Mouse (Mus musculus) thymus, adult 2 months (tissue): ENCODE data around the gene H13. TPM values are rescaled to one million over a fixed set of nuclear protein-coding genes. Genes with fewer than 3 reads are reported as not detected.

Experiments used
- DNase-seq: peaks from one replicate; pipeline ENCODE4 v3.0.0; 2021
- H3K27ac ChIP-seq: fragments of 200-500 bp; 2 replicates; pipeline ENCODE4 v1.5.1; 2012; ENCODE audit warnings: low read length, control low read depth; ENCODE audit not compliant: control insufficient read depth, insufficient read depth
- H3K27me3 ChIP-seq: fragments of 200-500 bp; 2 replicates; pipeline ENCODE4 v1.6.1; 2012; ENCODE audit warnings: mild to moderate bottlenecking, low read length, moderate library complexity, mixed read lengths; ENCODE audit not compliant: control insufficient read depth, insufficient read depth
- H3K36me3 ChIP-seq: fragments of 200-500 bp; 2 replicates; pipeline ENCODE4 v1.6.1; 2012; ENCODE audit warnings: mild to moderate bottlenecking, low read length, moderate library complexity; ENCODE audit not compliant: control insufficient read depth, insufficient read depth
- H3K4me1 ChIP-seq: fragments of 200-500 bp; replicated peaks from 2 replicates; pipeline ENCODE4 v1.6.1; 2012; ENCODE audit warnings: low read length; ENCODE audit not compliant: control insufficient read depth, insufficient read depth
- H3K4me3 ChIP-seq: fragments of 200-500 bp; 2 replicates; pipeline ENCODE4 v1.5.1; 2012; ENCODE audit warnings: mild to moderate bottlenecking, low read length, control low read depth, moderate library complexity; ENCODE audit not compliant: control insufficient read depth, insufficient read depth
- CTCF ChIP-seq: fragments of 200-500 bp; IDR thresholded peaks from 2 replicates; pipeline ENCODE4 v1.5.1; 2012; ENCODE audit warnings: mild to moderate bottlenecking, control low read depth, low read length, moderate library complexity, borderline replicate concordance; ENCODE audit not compliant: control insufficient read depth, poor library complexity, insufficient read depth; ENCODE audit errors: extremely low read depth
- POLR2A ChIP-seq: fragments of 200-500 bp; IDR thresholded peaks from 2 replicates; pipeline ENCODE4 v1.6.1; 2012; ENCODE audit warnings: mild to moderate bottlenecking, low read length, control low read depth, moderate library complexity; ENCODE audit not compliant: control insufficient read depth, poor library complexity, insufficient read depth; ENCODE audit errors: extremely low read depth
- WGBS: fragments of 180-500 bp; shearing (Covaris S2); methylation state at CpG from one replicate; pipeline ENCODE4 v1.1.7; 2018; 5-methylcytosine and 5-hydroxymethylcytosine counted together
- polyA plus RNA-seq: library from polyadenylated mRNA; depleted of rRNA; stranded (reverse); fragments of >200 nt; gene quantifications from 2 replicates; pipeline ENCODE4 v1.2.3, GENCODE M21; 2012; rRNA removed

H13 gene
- 270 and 324 TPM in 2 replicates for polyA plus RNA-seq

DNA sequence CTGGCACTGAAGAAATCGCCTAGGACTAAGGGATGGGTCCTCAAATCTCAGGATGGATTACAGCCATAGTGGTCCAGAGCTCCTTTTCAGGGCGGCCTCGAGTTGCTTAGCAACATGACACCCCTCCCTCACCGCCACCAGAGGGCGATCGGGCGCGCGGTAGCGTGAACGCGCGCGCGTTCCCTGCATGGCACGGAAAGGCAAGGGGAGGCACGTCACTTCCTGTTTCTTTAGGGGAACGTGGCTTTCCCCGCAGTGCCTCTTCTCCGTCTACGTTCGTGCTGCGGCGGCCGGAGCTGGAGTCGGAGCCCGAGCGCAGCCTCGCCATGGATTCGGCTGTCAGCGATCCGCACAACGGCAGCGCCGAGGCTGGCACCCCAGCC lies at the start of gene H13:
TSS of gene H13 (plus strand) at position 206 of the 383 bp plus-strand sequence.
- H3K4me1 ChIP-seq: peaks cover 19% of the 10 kb centered on the region
- no peaks in the 10 kb centered on the region; the same call in 1 of the 2 replicates for H3K36me3 ChIP-seq
- H3K27ac ChIP-seq: peak within 1 kb of the TSS; percentile 96
- under 1% methylated on average over 35 of the region's 35 CpGs for WGBS
- H3K27me3 ChIP-seq: no peaks in the 10 kb centered on the region
- TF ChIP-seq POLR2A (peak; percentile 88; the same call in 1 of the 2 replicates), CTCF (peak; percentile 96)
- peak; percentile 93 for DNase-seq
- H3K4me3 ChIP-seq: peak within 1 kb of the TSS; percentile 81

DNA sequence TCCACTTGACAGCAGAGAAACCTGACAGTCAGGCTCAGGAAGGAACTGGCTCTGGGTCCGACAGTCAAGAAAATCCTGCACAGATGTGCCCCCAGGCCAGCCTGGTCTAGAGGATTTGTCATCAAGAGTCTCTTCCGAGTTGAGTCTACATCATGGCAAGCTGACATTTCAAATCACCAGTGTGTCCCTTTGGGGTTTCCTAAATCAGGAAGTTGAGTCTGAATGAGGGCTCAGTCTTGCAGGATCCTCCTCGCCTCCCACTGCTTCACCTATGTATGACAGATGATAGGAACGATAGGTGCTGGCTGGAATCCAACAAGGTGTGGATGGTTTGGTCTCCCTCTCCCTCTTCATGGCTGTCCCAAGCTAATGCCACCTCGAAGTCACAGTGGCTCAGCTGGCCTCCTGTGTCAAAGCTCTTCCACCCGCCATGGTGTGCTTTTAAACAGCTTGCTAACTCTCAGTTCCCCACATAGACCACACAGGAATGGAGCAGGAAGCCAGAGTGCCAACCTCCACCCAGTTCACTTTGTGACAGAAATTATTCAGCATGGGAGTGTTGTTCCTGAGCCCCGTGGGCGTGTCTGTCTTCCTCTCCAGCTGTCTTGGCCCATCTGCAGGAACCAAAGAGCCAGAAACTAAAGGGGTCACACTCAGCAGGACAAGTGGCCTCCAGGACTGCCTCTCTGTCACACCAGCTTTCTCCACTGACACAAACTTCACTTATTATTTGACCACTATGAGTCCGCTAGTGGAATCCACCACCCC lies 48.7 kb upstream of the H13 start:
- TF ChIP-seq POLR2A: no peak

DNA sequence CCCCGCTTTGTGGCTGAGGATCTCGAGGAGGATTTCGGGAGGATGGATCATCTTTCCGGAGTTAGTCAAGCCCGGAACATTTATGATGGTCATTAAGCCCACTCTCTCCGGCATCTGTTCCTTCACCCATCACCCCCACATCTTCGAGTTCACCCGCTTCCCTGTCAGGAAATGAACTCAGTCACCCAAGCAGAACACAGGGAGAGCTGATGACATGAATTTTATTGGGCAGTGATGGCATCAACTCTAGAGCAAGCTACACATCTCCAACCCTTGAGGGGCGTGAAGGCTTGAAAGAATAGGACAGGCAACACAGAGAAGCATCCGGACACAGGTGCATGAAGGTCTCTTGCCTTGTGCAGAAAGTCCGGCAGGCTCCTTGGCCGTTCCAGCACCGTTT lies 47.1 kb upstream of the H13 start:
- Histone ChIP-seq H3K36me3 (no peaks in the 10 kb centered on the region), H3K4me3 (no peak overlapping the region), H3K4me1 (0 out of 2 replicates have a peak, but pooled peaks cover 2% of the 10 kb centered on the region), H3K27ac (no peak overlapping the region), H3K27me3 (peaks cover 5% of the 10 kb centered on the region; the same call in 1 of the 2 replicates)
- DNase-seq: no peak
- 87% methylated on average over 13 of the region's 13 CpGs for WGBS
- no peak for TF ChIP-seq POLR2A
- no peak for TF ChIP-seq CTCF

More for the DNA sequence above, 48.7 kb upstream of the H13 start:
- Histone ChIP-seq H3K36me3 (no peaks in the 10 kb centered on the region), H3K4me1 (0 out of 2 replicates have a peak, but pooled peaks cover 2% of the 10 kb centered on the region), H3K4me3 (no peak overlapping the region), H3K27me3 (no peaks in the 10 kb centered on the region), H3K27ac (no peak overlapping the region)
- WGBS: 16% methylated on average over 9 of the region's 9 CpGs
- no peak for DNase-seq

DNA sequence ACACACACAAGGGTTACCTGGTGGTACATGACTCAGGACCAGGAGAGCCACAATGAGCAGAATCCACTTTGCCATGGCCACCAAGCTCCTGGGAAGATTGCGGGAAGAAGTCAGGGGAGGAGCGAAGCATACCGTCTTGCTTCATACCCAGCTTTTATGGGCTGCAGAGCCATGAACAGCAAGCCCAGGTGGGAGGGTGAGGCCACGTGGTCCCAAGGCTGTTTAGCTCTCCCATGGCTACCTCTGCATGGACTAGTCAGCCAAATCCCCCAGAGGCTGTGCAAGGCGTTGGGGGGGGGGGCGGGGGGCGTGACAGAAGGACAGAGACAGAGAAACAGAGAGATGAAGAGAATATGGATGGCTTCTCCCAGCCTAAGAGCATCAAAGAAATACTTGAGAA lies 46.3 kb upstream of the H13 start, which contains the start of gene Defb25:
TSS of gene Defb25 (minus strand) at position 101 of the 400 bp plus-strand sequence.
- TF ChIP-seq POLR2A (no peak), CTCF (no peak)
- Histone ChIP-seq H3K4me3 (no peak within 1 kb of the TSS), H3K27me3 (peaks cover 5% of the 10 kb centered on the region; the same call in 1 of the 2 replicates), H3K36me3 (no peaks in the 10 kb centered on the region), H3K27ac (no peak within 1 kb of the TSS), H3K4me1 (0 out of 2 replicates have a peak, but pooled peaks cover 2% of the 10 kb centered on the region)
- 92% methylated on average over 7 of the region's 7 CpGs for WGBS
- no peak for DNase-seq

DNA sequence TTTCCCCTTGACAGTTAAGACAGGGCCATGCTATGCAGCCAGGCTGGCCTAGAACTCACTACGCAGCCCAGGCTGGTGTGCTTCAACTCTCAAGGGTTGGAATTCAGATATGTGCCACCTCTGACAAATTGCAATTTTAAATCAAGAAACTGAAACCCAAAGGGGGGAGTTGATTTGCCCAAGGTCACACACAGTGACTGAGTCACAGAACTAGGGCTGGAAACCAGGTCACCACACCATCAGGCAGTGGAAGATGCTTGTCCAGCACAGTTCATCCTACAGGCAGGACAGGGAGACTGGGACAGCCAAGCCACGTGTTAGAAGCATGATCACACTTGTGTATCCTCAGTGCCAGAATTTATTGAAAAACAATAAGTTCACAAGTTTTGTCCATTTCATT lies 44.7 kb upstream of the H13 start:
- WGBS: 99% methylated on average over 2 of the region's 2 CpGs
- H3K4me3 ChIP-seq: no peak overlapping the region
- H3K36me3 ChIP-seq: no peaks in the 10 kb centered on the region
- TF ChIP-seq POLR2A: no peak
- TF ChIP-seq CTCF: no peak
- H3K27me3 ChIP-seq: peaks cover 5% of the 10 kb centered on the region; the same call in 1 of the 2 replicates
- DNase-seq: no peak
- 0 out of 2 replicates have a peak, but pooled peaks cover 2% of the 10 kb centered on the region for H3K4me1 ChIP-seq
- H3K27ac ChIP-seq: no peak overlapping the region

DNA sequence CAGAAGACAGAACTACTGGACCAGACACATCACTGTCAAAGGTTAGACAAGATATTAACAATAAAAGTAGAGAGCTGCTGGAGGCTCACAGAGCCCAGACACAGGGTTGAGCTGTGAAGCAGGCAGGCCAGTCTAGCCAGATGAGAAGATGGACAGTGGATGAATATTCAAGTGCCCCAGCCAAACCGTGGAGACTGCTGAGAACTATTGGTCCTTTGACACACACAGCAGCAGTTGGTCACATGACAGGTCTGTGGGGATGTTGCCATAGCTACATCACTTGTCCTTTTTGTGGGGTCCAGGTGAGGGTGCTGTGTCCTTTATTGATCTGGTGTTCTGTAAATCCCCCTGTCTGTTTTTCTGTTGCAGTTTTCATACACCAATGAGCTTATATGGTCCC lies 44.0 kb upstream of the H13 start:
- Histone ChIP-seq H3K36me3 (no peaks in the 10 kb centered on the region), H3K4me1 (0 out of 2 replicates have a peak, but pooled peaks cover 2% of the 10 kb centered on the region), H3K27ac (no peak overlapping the region), H3K27me3 (peaks cover 5% of the 10 kb centered on the region; the same call in 1 of the 2 replicates), H3K4me3 (no peak overlapping the region)
- WGBS: 40% methylated on average over 1 of the region's 1 CpGs
- DNase-seq: no peak
- TF ChIP-seq CTCF (no peak), POLR2A (no peak)
